Mouse (Mus musculus) limb, embryonic 11.5 days (tissue): ENCODE results near the gene Vps45. TPM values are rescaled to one million over a fixed set of nuclear protein-coding genes. Genes with fewer than 3 reads are reported as not detected.

Experiments used
- ATAC-seq: fragments of 200-750 bp; cut with Nextera tagmentation; 2 replicates; pipeline ENCODE4 v1.8.0; 2017; ENCODE audit warnings: low read depth; ENCODE audit not compliant: insufficient number of reproducible peaks, low FRiP score, low TSS enrichment
- DNase-seq: peaks from one replicate; pipeline ENCODE4 v3.0.0-alpha.2; 2015; ENCODE audit warnings: low spot score
- H3K27ac ChIP-seq: fragments of 300-500 bp; sonication (generic); replicated peaks from 2 replicates; pipeline ENCODE4 v1.5.1; 2014; ENCODE audit warnings: low read depth, mild to moderate bottlenecking, low read length
- H3K27me3 ChIP-seq: fragments of 300-500 bp; sonication (generic); 2 replicates; pipeline ENCODE4 v1.6.1; 2014; ENCODE audit warnings: mild to moderate bottlenecking, low read length, mixed read lengths; ENCODE audit not compliant: control insufficient read depth, insufficient read depth
- H3K36me3 ChIP-seq: fragments of 300-500 bp; sonication (generic); 2 replicates; pipeline ENCODE4 v1.6.1; 2014; ENCODE audit warnings: mild to moderate bottlenecking, low read length, moderate library complexity, mixed read lengths; ENCODE audit not compliant: control insufficient read depth, insufficient read depth
- H3K4me1 ChIP-seq: fragments of 300-500 bp; sonication (generic); 2 replicates; pipeline ENCODE4 v1.6.1; 2014; ENCODE audit warnings: low read length, mixed read lengths; ENCODE audit not compliant: control insufficient read depth, insufficient read depth
- H3K4me2 ChIP-seq: fragments of 300-500 bp; sonication (generic); 2 replicates; pipeline ENCODE4 v1.6.1; 2014; ENCODE audit warnings: low read depth, mild to moderate bottlenecking, moderate library complexity; ENCODE audit not compliant: severe bottlenecking
- H3K4me3 ChIP-seq: fragments of 300-500 bp; sonication (generic); 2 replicates; pipeline ENCODE4 v1.5.1; 2014; ENCODE audit warnings: low read depth, low read length
- H3K9ac ChIP-seq: fragments of 300-500 bp; sonication (generic); 2 replicates; pipeline ENCODE4 v1.6.1; 2014; ENCODE audit warnings: mild to moderate bottlenecking, low read length
- H3K9me3 ChIP-seq: fragments of 300-500 bp; sonication (generic); 2 replicates; pipeline ENCODE4 v1.6.1; 2016; ENCODE audit warnings: low read length; ENCODE audit not compliant: control insufficient read depth
- WGBS: fragments of 180-500 bp; shearing (Covaris S2); extraction: QIAGEN DNeasy Blood & Tissue Kit; methylation state at CpG from one replicate; pipeline ENCODE4 v1.1.7; 2014; 5-methylcytosine and 5-hydroxymethylcytosine counted together
- polyA plus RNA-seq: library from polyadenylated mRNA; unstranded; fragments of >200 nt; fragmentation: Nextera tagmentation; extraction: Ambion mirVana; gene quantifications from 2 replicates; pipeline ENCODE4 v1.2.1, GENCODE M21; 2014

Vps45 gene
- 19.5 and 22.7 TPM in 2 replicates for polyA plus RNA-seq

DNA sequence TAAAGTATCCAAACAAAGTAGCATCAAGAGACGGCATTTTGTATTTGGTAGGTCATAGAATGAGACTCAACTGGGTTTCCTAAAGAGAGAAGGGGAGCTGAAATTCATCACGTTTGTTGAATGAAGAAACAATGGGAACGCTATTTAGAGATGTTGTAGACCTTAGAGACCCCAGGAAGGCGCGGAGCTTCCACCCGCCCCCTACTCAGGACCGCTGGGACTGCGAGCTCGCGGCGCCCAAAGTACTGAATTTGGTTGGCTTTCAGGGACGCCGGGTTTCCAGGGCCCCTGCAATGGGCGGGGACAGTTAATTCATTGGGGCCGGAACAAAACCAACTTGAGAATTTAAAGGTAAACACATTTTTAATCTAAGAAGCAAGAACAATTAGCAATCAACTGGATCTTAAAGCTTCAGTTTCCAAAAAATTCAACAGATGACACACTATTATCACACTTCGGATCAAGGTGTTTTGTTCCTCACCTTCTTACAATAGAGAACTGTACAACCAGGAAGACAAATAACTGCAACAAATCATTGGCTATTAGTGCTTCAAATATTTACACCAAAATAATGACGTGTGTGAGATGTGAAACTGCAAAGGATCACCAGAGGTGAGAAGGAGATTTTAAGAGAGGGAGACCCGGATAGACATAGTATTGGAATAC is at the start of gene Vps45:
Vps45 (minus strand) TSS at position 236 of the 666 bp plus-strand sequence.
- Histone ChIP-seq H3K4me2 (peak within 1 kb of the TSS; percentile 77), H3K9ac (peak within 1 kb of the TSS; percentile 87), H3K36me3 (no peaks in the 10 kb centered on the region; the same call in 1 of the 2 replicates), H3K9me3 (no peaks in the 10 kb centered on the region), H3K27me3 (no peaks in the 10 kb centered on the region), H3K4me1 (0 out of 2 replicates have a peak, but pooled peaks cover 2% of the 10 kb centered on the region), H3K4me3 (peak within 1 kb of the TSS; percentile 74), H3K27ac (peak within 1 kb of the TSS; percentile 92)
- WGBS: 2% methylated on average over 18 of the region's 18 CpGs
- peak; percentile 87 for ATAC-seq
- DNase-seq: peak; percentile 83

DNA sequence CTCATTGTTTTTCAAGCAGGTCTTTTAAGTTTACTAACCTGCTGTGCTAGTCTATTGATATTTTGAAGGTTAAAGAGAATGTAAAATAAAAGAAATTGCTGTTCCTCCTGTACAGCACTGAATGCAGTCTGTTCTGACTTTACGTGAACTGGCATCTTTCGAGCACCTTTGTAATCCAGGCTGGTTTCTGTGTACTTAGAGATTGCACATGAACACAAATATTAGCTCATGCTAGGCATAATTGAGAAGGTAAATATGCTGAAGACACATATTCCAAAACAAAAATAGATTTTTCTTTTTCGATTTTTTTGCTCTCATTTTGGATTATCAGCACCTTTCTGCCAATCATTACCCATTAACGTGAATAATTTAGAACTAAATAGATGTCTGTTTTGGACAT is 47.9 kb upstream of the Vps45 start:
- H3K9me3 ChIP-seq: no peaks in the 10 kb centered on the region
- no peak overlapping the region for H3K4me3 ChIP-seq
- H3K4me1 ChIP-seq: peaks cover 2% of the 10 kb centered on the region; the same call in 1 of the 2 replicates
- no peak for ATAC-seq
- WGBS: 91% methylated on average over 4 of the region's 4 CpGs
- H3K27ac ChIP-seq: no peak overlapping the region
- no peaks in the 10 kb centered on the region for H3K27me3 ChIP-seq
- DNase-seq: no peak
- peak overlapping the region; percentile 77; the same call in 1 of the 2 replicates for H3K4me2 ChIP-seq
- no peak overlapping the region for H3K9ac ChIP-seq
- no peaks in the 10 kb centered on the region for H3K36me3 ChIP-seq

DNA sequence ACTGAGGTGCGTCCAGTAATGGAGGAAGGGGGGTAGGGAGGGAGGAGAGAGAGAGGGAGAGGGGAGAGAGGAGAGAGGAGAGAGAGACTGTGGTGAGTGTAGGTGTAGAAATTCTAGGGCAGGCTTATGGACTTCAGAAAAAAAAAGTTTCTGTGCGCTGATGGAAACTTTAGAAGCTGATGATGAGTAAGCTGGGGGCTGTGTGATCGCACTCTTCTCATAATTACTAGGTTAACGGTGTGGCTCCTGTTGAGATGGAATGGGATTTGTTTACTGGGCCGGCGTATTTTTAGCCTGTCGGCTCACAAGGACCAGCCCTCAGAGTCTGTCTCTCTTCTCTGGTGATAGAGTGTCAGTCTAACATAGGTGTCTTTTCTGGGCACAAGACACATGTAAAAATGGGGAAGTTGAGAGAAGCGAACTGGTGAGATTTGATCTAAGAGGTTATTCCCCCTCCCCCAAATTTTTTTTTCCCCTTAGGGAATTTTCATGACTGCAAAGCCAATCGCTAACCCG is 47.0 kb upstream of the Vps45 start:
- Histone ChIP-seq H3K4me1 (peaks cover 2% of the 10 kb centered on the region; the same call in 1 of the 2 replicates), H3K9ac (peak overlapping the region; percentile 87), H3K36me3 (no peaks in the 10 kb centered on the region), H3K9me3 (no peaks in the 10 kb centered on the region), H3K27me3 (no peaks in the 10 kb centered on the region), H3K4me2 (peak overlapping the region; percentile 77), H3K4me3 (peak overlapping the region; percentile 80), H3K27ac (no peak overlapping the region)
- 9% methylated on average over 10 of the region's 10 CpGs for WGBS
- ATAC-seq: no peak
- DNase-seq: no peak

DNA sequence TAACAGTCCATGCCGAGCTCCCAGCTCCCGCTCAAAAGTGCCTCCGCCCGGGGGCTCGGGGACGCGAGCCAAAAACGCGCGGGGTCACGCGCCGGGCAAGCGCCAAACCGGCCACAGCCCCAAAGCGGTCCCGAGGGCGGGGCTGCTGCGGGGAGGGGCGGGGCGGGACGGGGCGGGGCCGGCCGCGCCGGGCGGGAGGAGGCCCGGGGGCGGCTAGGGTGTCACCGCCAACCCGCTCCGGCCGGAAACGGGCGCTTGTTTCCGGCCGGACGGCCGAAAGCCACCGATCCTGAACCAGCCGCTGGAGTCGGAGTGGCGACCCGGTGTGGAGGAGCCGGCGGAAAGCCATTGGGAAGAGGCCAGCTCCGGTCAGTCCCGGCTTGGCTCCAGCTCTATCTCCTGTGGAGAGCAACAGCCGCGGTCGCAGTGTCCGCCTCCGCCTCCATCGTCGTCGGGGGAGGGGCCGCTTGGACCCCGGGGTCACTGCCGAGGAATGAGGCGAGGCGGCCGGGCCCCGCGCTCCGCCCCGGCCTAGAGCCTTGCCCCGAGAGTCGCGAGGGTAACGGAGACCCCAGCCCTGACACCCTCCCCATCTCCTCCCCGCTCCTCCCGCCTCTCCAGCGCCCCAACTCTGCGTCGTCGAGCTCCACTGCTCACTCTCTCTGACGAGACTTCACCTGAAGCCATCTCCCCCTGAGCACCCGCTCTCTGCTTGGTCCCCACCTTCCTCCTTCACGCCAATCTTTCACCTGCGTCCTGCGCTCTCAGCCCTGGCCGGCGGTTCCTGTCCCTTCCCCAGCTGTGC is 46.2 kb upstream of the Vps45 start, which contains the start of gene Otud7b:
Otud7b (plus strand) TSS at position 267 of the 805 bp plus-strand sequence.
- Histone ChIP-seq H3K27ac (peak within 1 kb of the TSS; percentile 85), H3K9ac (peak within 1 kb of the TSS; percentile 87), H3K9me3 (no peaks in the 10 kb centered on the region), H3K4me1 (peaks cover 2% of the 10 kb centered on the region; the same call in 1 of the 2 replicates), H3K4me3 (peak within 1 kb of the TSS; percentile 80), H3K36me3 (no peaks in the 10 kb centered on the region), H3K4me2 (peak within 1 kb of the TSS; percentile 77), H3K27me3 (no peaks in the 10 kb centered on the region)
- ATAC-seq (peak; percentile 88), DNase-seq (peak; percentile 88)
- under 1% methylated on average over 70 of the region's 84 CpGs for WGBS

DNA sequence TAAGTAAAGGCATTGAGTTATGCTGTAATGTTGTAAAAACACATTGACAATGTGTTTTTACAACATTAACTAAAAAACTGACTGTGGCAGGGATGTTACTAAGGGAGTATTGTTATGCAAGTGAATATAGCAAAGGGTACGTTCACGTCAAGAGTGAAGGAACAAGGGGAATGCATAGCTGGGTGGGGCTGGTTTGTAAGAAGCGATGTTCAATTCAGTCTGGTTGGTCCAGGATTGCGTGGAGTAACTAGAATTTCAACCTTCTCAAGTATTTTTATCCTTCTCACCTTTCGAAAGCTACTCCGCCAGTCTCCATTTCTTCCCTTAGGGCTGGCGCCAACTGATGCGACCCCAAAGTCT is 45.6 kb upstream of the Vps45 start:
- ATAC-seq: no peak; the same call in 1 of the 2 replicates
- H3K27me3 ChIP-seq: no peaks in the 10 kb centered on the region

DNA sequence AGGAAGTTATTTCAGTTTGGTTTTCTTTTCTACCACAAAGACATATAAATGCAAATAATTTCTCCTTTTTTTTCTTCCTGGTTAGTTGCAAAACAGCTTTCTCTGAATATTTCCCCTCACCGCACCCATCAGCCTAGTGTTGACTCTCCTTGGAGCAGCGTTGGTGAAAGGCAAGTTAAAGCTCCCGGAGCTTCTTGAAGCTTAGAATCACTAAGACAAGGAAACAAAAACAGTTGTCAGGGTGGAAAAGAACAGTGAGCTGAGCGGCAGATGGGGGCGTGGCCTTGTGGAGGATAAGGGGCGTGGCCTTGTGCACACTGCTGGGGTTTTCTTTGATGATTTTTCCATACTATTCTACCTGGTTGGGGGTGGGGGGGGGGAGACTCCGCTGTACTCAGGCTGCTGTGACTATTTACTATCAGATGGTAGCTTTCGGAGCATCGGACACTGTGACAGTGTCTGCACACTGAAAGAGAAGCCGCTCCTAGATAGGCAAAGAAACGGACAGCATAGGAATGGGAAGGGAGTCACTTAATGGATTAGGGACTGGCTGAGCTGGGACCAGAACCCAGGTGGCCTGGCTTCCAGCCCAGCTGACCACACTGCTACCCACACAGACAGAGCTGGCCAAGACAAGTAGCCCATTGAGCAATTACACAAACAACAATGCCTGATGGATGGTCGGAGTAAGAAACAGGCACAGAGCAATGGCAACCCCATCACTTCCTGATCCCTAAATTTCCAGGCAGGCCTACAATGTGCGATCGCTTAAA is 44.0 kb upstream of the Vps45 start:
- H3K4me2 ChIP-seq: peak overlapping the region; percentile 10; the same call in 1 of the 2 replicates
- H3K4me3 ChIP-seq: no peak overlapping the region
- H3K9me3 ChIP-seq: no peaks in the 10 kb centered on the region
- ATAC-seq: no peak
- H3K36me3 ChIP-seq: no peaks in the 10 kb centered on the region
- no peak overlapping the region for H3K9ac ChIP-seq
- H3K27me3 ChIP-seq: no peaks in the 10 kb centered on the region
- peak; percentile 64 for DNase-seq
- WGBS: 28% methylated on average over 14 of the region's 14 CpGs
- no peak overlapping the region for H3K27ac ChIP-seq
- peaks cover 2% of the 10 kb centered on the region; the same call in 1 of the 2 replicates for H3K4me1 ChIP-seq

More for the DNA sequence above, 45.6 kb upstream of the Vps45 start:
- no peak for DNase-seq
- Histone ChIP-seq H3K9me3 (no peaks in the 10 kb centered on the region), H3K9ac (peak overlapping the region; percentile 87), H3K4me1 (peaks cover 2% of the 10 kb centered on the region; the same call in 1 of the 2 replicates), H3K4me2 (peak overlapping the region; percentile 77), H3K27ac (peak overlapping the region; percentile 85; the same call in 1 of the 2 replicates), H3K4me3 (peak overlapping the region; percentile 80), H3K36me3 (no peaks in the 10 kb centered on the region)
- WGBS: 4% methylated on average over 8 of the region's 8 CpGs

DNA sequence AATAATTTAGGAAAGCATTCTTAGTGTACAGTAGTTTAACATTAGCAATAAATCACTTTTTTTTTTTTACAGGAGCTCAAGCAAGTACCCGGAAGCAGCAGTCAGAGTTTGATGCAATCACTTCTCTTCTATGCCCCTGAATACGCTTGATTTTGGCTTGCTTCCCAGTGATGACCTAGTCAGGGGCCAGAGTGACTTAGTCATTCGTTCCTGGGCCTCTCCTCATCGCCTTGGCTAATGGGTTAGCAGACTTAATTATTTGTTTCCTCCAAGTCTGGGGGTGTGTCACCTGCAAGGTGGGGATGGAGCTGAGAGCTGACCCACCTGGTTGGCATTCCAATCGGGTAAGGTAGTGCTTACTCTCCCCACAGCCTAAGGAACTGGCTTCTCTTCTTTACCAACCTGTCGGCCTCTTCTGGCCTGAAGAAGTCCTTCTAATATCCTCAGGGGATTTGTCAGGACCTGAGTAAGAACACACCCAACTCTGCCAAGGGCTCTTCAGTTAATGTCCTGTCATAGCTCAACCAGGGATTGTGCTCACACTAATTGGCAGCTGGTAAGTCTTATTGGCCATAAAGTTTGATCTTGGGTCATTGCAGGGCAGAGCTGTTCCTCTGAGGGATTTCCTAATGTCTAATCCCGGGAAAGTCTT is 40.5 kb upstream of the Vps45 start:
- DNase-seq (no peak), ATAC-seq (no peak)
- Histone ChIP-seq H3K9ac (no peak overlapping the region), H3K4me3 (no peak overlapping the region), H3K4me2 (no peak overlapping the region), H3K36me3 (no peaks in the 10 kb centered on the region), H3K4me1 (peaks cover 2% of the 10 kb centered on the region; the same call in 1 of the 2 replicates), H3K27ac (no peak overlapping the region), H3K27me3 (no peaks in the 10 kb centered on the region), H3K9me3 (no peaks in the 10 kb centered on the region)
- 57% methylated on average over 7 of the region's 7 CpGs for WGBS
